Mouse (Mus musculus): ENCODE results near the gene Mctp1. TPM values are rescaled to one million over a fixed set of nuclear protein-coding genes. Genes with fewer than 3 reads are reported as not detected.

Mctp1 gene
- total and polyA plus RNA-seq, 3 experiments = not detected

DNA sequence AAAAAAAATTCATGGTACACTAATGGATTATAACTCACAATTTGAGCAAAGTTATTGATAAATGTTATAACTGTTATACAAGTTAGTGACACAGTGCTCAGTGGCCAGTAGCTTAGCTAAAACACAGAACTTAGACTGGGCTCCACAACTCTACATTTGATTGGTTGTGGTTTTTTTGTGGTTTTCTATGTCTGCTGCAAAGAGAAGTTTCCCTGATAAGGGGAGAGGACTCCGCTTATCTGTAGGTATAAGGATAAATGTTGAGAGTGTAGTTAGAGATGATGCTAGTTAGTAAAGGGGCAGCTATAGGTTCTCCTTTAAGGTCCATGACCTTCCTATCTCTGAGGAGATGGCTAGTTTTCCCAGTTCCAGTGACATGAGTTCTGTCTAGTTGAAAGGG is 36.7 kb downstream of the Mctp1 start (continued):
- peak; percentile 87 for TF ChIP-seq TAL1 (IDR thresholded peaks at IDR 0.05; ENCODE audit: low read length)
- no peak for TF ChIP-seq NELFE (IDR thresholded peaks at IDR 0.05; ENCODE audit: low read depth, low read length)
- no peak for TF ChIP-seq ZKSCAN1 (IDR thresholded peaks at IDR 0.05; ENCODE audit: low read depth, low read length)

DNA sequence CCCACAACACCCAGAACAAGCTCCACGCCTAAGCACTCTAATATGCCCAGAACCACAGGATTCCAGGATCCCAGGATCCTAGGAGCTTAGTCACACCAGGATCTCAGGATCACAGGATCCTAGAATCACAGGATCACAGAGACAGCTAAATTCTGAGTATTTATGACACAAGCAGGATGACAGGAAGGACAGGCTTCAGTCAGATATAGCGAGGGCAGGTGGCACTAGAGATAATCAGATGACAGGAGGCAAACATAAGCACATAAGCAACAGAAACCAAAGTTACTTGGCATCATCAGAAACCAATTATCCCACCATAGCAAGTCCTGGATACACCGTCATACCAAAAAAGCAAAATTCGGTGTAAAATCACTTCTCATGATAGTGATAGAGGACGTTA is 37.8 kb downstream of the Mctp1 start:
- DNase-seq (ENCODE audit: low read depth, low spot score) = no peak
- no peak overlapping the region for H3K4me3 ChIP-seq (ENCODE audit: control insufficient read depth in 1 of 2, insufficient read depth in 1 of 2, low read depth in 2 of 2, low read length in 2 of 2)

DNA sequence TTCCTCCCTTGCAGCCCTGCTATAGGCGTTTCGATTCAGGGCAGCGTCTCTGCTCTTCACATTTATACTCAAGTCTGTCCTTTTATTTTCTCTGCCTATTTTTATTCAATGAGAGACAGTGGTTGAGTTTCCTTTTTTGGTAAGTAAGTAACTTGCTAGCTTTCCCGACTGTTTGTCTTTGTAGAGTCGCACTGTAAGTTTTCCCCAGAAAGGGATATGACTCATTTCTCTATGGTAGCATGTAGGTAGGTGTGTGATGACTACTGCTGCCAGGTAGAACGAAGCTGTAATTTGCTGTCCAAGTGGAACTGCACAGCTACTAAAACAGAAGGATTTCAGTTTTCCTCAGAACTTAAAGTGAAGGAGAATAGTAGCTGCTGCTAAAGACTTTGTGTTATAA is 45.1 kb downstream of the Mctp1 start:
- H3K9me3 ChIP-seq (replicated peaks; ENCODE audit: insufficient read depth, low read length) = no peaks in the 10 kb centered on the region
- H3K27me3 ChIP-seq (ENCODE audit: control insufficient read depth in 1 of 2, insufficient read depth in 2 of 2, low read length in 2 of 2) = no peaks in the 10 kb centered on the region
- no peaks in the 10 kb centered on the region for H3K79me2 ChIP-seq (ENCODE audit: control insufficient read depth, insufficient read depth, low read length, poor library complexity)
- no peak overlapping the region for H3K9ac ChIP-seq (ENCODE audit: control insufficient read depth, low read depth, low read length, poor library complexity, severe bottlenecking)
- H3K36me3 ChIP-seq (ENCODE audit: control insufficient read depth in 1 of 2, insufficient read depth in 2 of 2, low read length in 2 of 2) = peaks cover 0 to 3% of the 10 kb centered on the region in 2 experiments; a peak in 2 of 4 replicates
- no peak overlapping the region for H3K4me3 ChIP-seq (ENCODE audit: control insufficient read depth in 1 of 2, insufficient read depth in 1 of 2, low read depth in 2 of 2, low read length in 2 of 2)
- no peak for TF ChIP-seq TBP (IDR thresholded peaks at IDR 0.05; ENCODE audit: low read depth, low read length)
- no peak for TF ChIP-seq USF2 (IDR thresholded peaks at IDR 0.05; ENCODE audit: borderline replicate concordance in 1 of 2, insufficient read depth in 1 of 2, low read depth in 1 of 2, low read length in 2 of 2)
- no peak for TF ChIP-seq POLR2A (IDR thresholded peaks at IDR 0.05; ENCODE audit: control insufficient read depth in 1 of 2, insufficient read depth in 1 of 2, low read depth in 1 of 2, low read length in 2 of 2, poor library complexity in 1 of 2)
- no peak for TF ChIP-seq ZMIZ1 (IDR thresholded peaks at IDR 0.05; ENCODE audit: low read depth, low read length)
- TF ChIP-seq TAL1 (IDR thresholded peaks at IDR 0.05; ENCODE audit: low read length) = no peak
- TF ChIP-seq MAFK (IDR thresholded peaks at IDR 0.05; ENCODE audit: borderline replicate concordance, low read depth, low read length) = no peak
- TF ChIP-seq ELF1 (IDR thresholded peaks at IDR 0.05; ENCODE audit: low read depth, low read length) = no peak
- TF ChIP-seq USF1 (IDR thresholded peaks at IDR 0.05; ENCODE audit: low read depth, low read length) = no peak
- no peak for TF ChIP-seq ZNF384 (IDR thresholded peaks at IDR 0.05; ENCODE audit: low read depth, low read length)
- TF ChIP-seq BHLHE40 (IDR thresholded peaks at IDR 0.05; ENCODE audit: borderline replicate concordance, low read depth, low read length) = no peak
- TF ChIP-seq CTCF (IDR thresholded peaks at IDR 0.05 in 2 of 3, conservative IDR thresholded peaks at IDR 0.05 in 1 of 3; ENCODE audit: control insufficient read depth in 1 of 3, insufficient read depth in 1 of 3, low read depth in 2 of 3, low read length in 3 of 3, poor library complexity in 1 of 3, severe bottlenecking in 1 of 3) = no peak
- peaks cover 0 to 10% of the 10 kb centered on the region in 2 experiments; a peak in 2 of 4 replicates for H3K4me1 ChIP-seq (ENCODE audit: control insufficient read depth in 1 of 2, insufficient read depth in 2 of 2, low read length in 2 of 2)
- DNase-seq (ENCODE audit: low read depth, low spot score) = no peak
- H3K27ac ChIP-seq (ENCODE audit: control insufficient read depth, low read depth, low read length) = 0 out of 2 replicates have a peak overlapping the region, but pooled peaks have one; percentile 21

More for the DNA sequence above, 37.8 kb downstream of the Mctp1 start:
- H3K27me3 ChIP-seq (ENCODE audit: control insufficient read depth in 1 of 2, insufficient read depth in 2 of 2, low read length in 2 of 2) = no peaks in the 10 kb centered on the region
- H3K4me1 ChIP-seq (ENCODE audit: control insufficient read depth in 1 of 2, insufficient read depth in 2 of 2, low read length in 2 of 2) = peaks cover 14 to 17% of the 10 kb centered on the region in 2 experiments
- H3K36me3 ChIP-seq (ENCODE audit: control insufficient read depth in 1 of 2, insufficient read depth in 2 of 2, low read length in 2 of 2) = peaks cover 0 to 25% of the 10 kb centered on the region in 2 experiments; a peak in 2 of 4 replicates
- TF ChIP-seq TAL1 (IDR thresholded peaks at IDR 0.05; ENCODE audit: low read length) (peak; percentile 59), ZNF384 (IDR thresholded peaks at IDR 0.05; ENCODE audit: low read depth, low read length) (no peak), TCF12 (IDR thresholded peaks at IDR 0.05; ENCODE audit: low read depth, low read length) (peak; percentile 57; the same call in 1 of the 2 replicates), GATA1 (IDR thresholded peaks at IDR 0.05; ENCODE audit: low read depth, low read length) (peak; percentile 44; the same call in 1 of the 2 replicates)
- H3K9ac ChIP-seq (ENCODE audit: control insufficient read depth, low read depth, low read length, poor library complexity, severe bottlenecking) = no peak overlapping the region
- no peak overlapping the region for H3K27ac ChIP-seq (ENCODE audit: control insufficient read depth, low read depth, low read length)
- H3K9me3 ChIP-seq (replicated peaks; ENCODE audit: insufficient read depth, low read length) = no peaks in the 10 kb centered on the region
- no peaks in the 10 kb centered on the region for H3K79me2 ChIP-seq (ENCODE audit: control insufficient read depth, insufficient read depth, low read length, poor library complexity)
